8 mouse cellular contexts compared by ENCODE assay signal in genomic region chr9:124424292-124424541, GRCm38 (mm10). TPM values are rescaled to one million over a fixed set of nuclear protein-coding genes. Genes with fewer than 3 reads are reported as not detected.
DNase-seq lines count a peak whose midpoint lies in the region; ATAC-seq and TF ChIP-seq lines count a peak whose summit lies in the region.

No protein-coding gene starts in this region.

- peak overlapping the region; percentile 72 for H3K9ac ChIP-seq in heart, postnatal 0 days (replicated peaks; ENCODE audit: low read depth, low read length)
- peak overlapping the region; percentile 74 for H3K9ac ChIP-seq in hindbrain, embryonic 12.5 days

- no peaks in the 10 kb centered on the region for H3K9me3 ChIP-seq in heart, postnatal 0 days (replicated peaks; ENCODE audit: control insufficient read depth, low read length)
- no peaks in the 10 kb centered on the region for H3K9me3 ChIP-seq in hindbrain, embryonic 12.5 days (replicated peaks)
- H3K9me3 ChIP-seq in midbrain, embryonic 10.5 days (replicated peaks), result no peaks in the 10 kb centered on the region

- H3K4me2 ChIP-seq in heart, postnatal 0 days (ENCODE audit: low read depth, low read length), result peak overlapping the region; percentile 84
- peak overlapping the region; percentile 62 for H3K4me2 ChIP-seq in hindbrain, embryonic 12.5 days (replicated peaks)

- peak; percentile 11; the same call in 1 of the 2 replicates for TF ChIP-seq POLR2A in bone marrow, adult 2 months (IDR thresholded peaks at IDR 0.05; ENCODE audit: borderline replicate concordance, control insufficient read depth, low read depth, low read length)

- WGBS in heart, postnatal 0 days, result 0% methylated on average over 27 of the region's 27 CpGs
- under 1% methylated on average over 27 of the region's 27 CpGs for WGBS in bone marrow, adult 2 months
- under 1% methylated on average over 27 of the region's 27 CpGs for WGBS in hindbrain, embryonic 12.5 days
- under 1% methylated on average over 27 of the region's 27 CpGs for WGBS in midbrain, embryonic 10.5 days

- no peaks in the 10 kb centered on the region for H3K36me3 ChIP-seq in heart, postnatal 0 days (replicated peaks; ENCODE audit: control insufficient read depth, insufficient read depth, low read length)
- H3K36me3 ChIP-seq in hindbrain, embryonic 12.5 days, result no peaks in the 10 kb centered on the region
- no peaks in the 10 kb centered on the region for H3K36me3 ChIP-seq in midbrain, embryonic 10.5 days

- no peaks in the 10 kb centered on the region for H3K4me1 ChIP-seq in heart, postnatal 0 days (ENCODE audit: control insufficient read depth, insufficient read depth)
- H3K4me1 ChIP-seq in bone marrow, adult 2 months (ENCODE audit: control insufficient read depth, insufficient read depth, low read length), result no peaks in the 10 kb centered on the region
- 0 out of 2 replicates have a peak, but pooled peaks cover 3% of the 10 kb centered on the region for H3K4me1 ChIP-seq in hindbrain, embryonic 12.5 days
- peaks cover 4% of the 10 kb centered on the region for H3K4me1 ChIP-seq in midbrain, embryonic 10.5 days

- peak overlapping the region; percentile 99 for H3K27ac ChIP-seq in heart, postnatal 0 days (ENCODE audit: low read depth)
- peak overlapping the region; percentile 100 for H3K27ac ChIP-seq in bone marrow, adult 2 months (ENCODE audit: control insufficient read depth, insufficient read depth, low read depth, low read length, poor library complexity)
- peak overlapping the region; percentile 96 for H3K27ac ChIP-seq in hindbrain, embryonic 12.5 days
- H3K27ac ChIP-seq in midbrain, embryonic 10.5 days (replicated peaks), result peak overlapping the region; percentile 97

- ATAC-seq in heart, postnatal 0 days (ENCODE audit: insufficient read depth, low read depth), result no peak
- peak; percentile 36 for ATAC-seq in hindbrain, embryonic 12.5 days (ENCODE audit: low FRiP score)
- no peak; the same call in 1 of the 2 replicates for ATAC-seq in frontal cortex, adult (ENCODE audit: low TSS enrichment)

- TF ChIP-seq CTCF in heart, postnatal 0 days (IDR thresholded peaks at IDR 0.05; ENCODE audit: low read depth), result no peak
- TF ChIP-seq CTCF in bone marrow, adult 2 months (IDR thresholded peaks at IDR 0.05; ENCODE audit: control insufficient read depth, insufficient read depth, low read length), result no peak; the same call in 1 of the 2 replicates

- no peak for TF ChIP-seq EP300 in heart, postnatal 0 days (IDR thresholded peaks at IDR 0.05; ENCODE audit: low read depth)

- no peak for DNase-seq in heart, postnatal 0 days (ENCODE audit: low spot score)
- no peak for DNase-seq in heart, adult 18-20 months
- no peak for DNase-seq in midbrain, embryonic 10.5 days (ENCODE audit: low spot score)
- no peak for DNase-seq in gastrocnemius, postnatal 25 days
- DNase-seq in left cerebral cortex, adult 9 months (ENCODE audit: low spot score in 2 of 2), result no peak

- peak overlapping the region; percentile 71 for H3K4me3 ChIP-seq in heart, postnatal 0 days (ENCODE audit: low read depth, low read length)
- H3K4me3 ChIP-seq in bone marrow, adult 2 months (replicated peaks; ENCODE audit: control insufficient read depth, low read depth, low read length), result peak overlapping the region; percentile 88
- H3K4me3 ChIP-seq in hindbrain, embryonic 12.5 days, result peak overlapping the region; percentile 77
- H3K4me3 ChIP-seq in midbrain, embryonic 10.5 days, result peak overlapping the region; percentile 76

- no peaks in the 10 kb centered on the region for H3K27me3 ChIP-seq in heart, postnatal 0 days (ENCODE audit: control insufficient read depth, insufficient read depth, low read length)
- H3K27me3 ChIP-seq in hindbrain, embryonic 12.5 days, result peaks cover 5% of the 10 kb centered on the region
- H3K27me3 ChIP-seq in midbrain, embryonic 10.5 days (ENCODE audit: low read depth, poor library complexity, severe bottlenecking), result no peaks in the 10 kb centered on the region

RNA-seq across cellular contexts. Expression of gene Ppp2r3d, which starts 52.5 kb away (rescaled TPM):
- 78.4 and 252 TPM in 2 replicates for total RNA-seq in heart, postnatal 0 days (2014; rRNA removed; ENCODE audit: low replicate concordance)
- 128 and 133 TPM in 2 replicates for polyA plus RNA-seq in heart, postnatal 0 days (2015; fragmentation: Nextera tagmentation; extraction: Ambion mirVana)
- 10 to 100 TPM; 93.9 to 96.1 TPM for total RNA-seq in heart, adult 18-20 months (2021)
- polyA plus RNA-seq in bone marrow, adult 2 months (2011; ENCODE audit: insufficient read depth, insufficient read length, low replicate concordance, missing spikeins), result 58.3 and 67.8 TPM in 2 replicates
- polyA plus RNA-seq in hindbrain, embryonic 12.5 days (2016; fragmentation: Nextera tagmentation; extraction: Ambion mirVana), result 186 and 188 TPM in 2 replicates
- 136 and 157 TPM in 2 replicates for polyA plus RNA-seq in midbrain, embryonic 10.5 days (2016; fragmentation: Nextera tagmentation; extraction: Ambion mirVana)
- 10 to 100 TPM; 32.5 to 37.0 TPM for total RNA-seq in gastrocnemius, postnatal 25 days (2021)
